Mouse (Mus musculus) testis, adult 2 months (tissue): ENCODE results near the gene Immp2l.

Source experiments
- CTCF ChIP-seq: fragments of 200-500 bp; IDR thresholded peaks from 2 replicates; pipeline ENCODE4 v1.5.1; 2012; ENCODE audit warnings: low read depth, mild to moderate bottlenecking, inconsistent platforms, low read length, moderate library complexity; ENCODE audit not compliant: control insufficient read depth, insufficient read depth, insufficient replicate concordance
- POLR2A ChIP-seq: fragments of 200-500 bp; IDR thresholded peaks from 2 replicates; pipeline ENCODE4 v1.6.1; 2012; ENCODE audit warnings: low read depth, mild to moderate bottlenecking, inconsistent platforms, low read length, moderate library complexity; ENCODE audit not compliant: control insufficient read depth

- no peak for TF ChIP-seq CTCF
- TF ChIP-seq POLR2A: no peak
These were observed 828.1 kb downstream of the Immp2l start for GRCm38 (mm10) chr12:41851896-41852470.
